Mouse (Mus musculus): ENCODE measurements around the gene Olfr1039. TPM values are rescaled to one million over a fixed set of nuclear protein-coding genes. Genes with fewer than 3 reads are reported as not detected.

Olfr1039 gene
- not detected for total RNA-seq (2023)

GRCm38 (mm10) chr2:86135828-86136227 lies at the start of gene Olfr1039:
Olfr1039 (minus strand) TSS chr2:86135928.

GRCm38 (mm10) chr2:86177720-86178119 lies 42.0 kb upstream of the Olfr1039 start, which contains the start of gene Olfr1044:
Olfr1044 (minus strand) TSS chr2:86177820.

GRCm38 (mm10) chr2:86167422-86167821 lies 31.7 kb upstream of the Olfr1039 start, which contains the start of gene Olfr1043:
Olfr1043 (minus strand) TSS chr2:86167522.

GRCm38 (mm10) chr2:86161738-86162137 lies 26.0 kb upstream of the Olfr1039 start, which contains the start of gene Olfr1042:
Olfr1042 (minus strand) TSS chr2:86161838.

GRCm38 (mm10) chr2:86146632-86147031 lies 10.9 kb upstream of the Olfr1039 start, which contains the start of gene Olfr1040:
Olfr1040 (minus strand) TSS chr2:86146732.

GRCm38 (mm10) chr2:86087285-86087684 lies 48.4 kb downstream of the Olfr1039 start, which contains the start of gene Olfr1037:
Olfr1037 (minus strand) TSS chr2:86087385.

Other genes starting within 250 kb of the Olfr1039 start
- gene Olfr1024, start 230.9 kb downstream of the Olfr1039 start, total RNA-seq (2023): not detected
- gene Olfr1025-ps1, start 220.7 kb downstream of the Olfr1039 start, total RNA-seq (2023): not detected
- gene Olfr1026, start 214.4 kb downstream of the Olfr1039 start, total RNA-seq (2023): not detected
- not detected for gene Olfr1028, start 185.5 kb downstream of the Olfr1039 start, total RNA-seq (2023)
- gene Olfr1029, start 162.0 kb downstream of the Olfr1039 start, total RNA-seq (2023): not detected
- gene Olfr1030, start 156.7 kb downstream of the Olfr1039 start, total RNA-seq (2023): not detected
- gene Olfr1031, start 145.6 kb downstream of the Olfr1039 start, total RNA-seq (2023): not detected
- gene Olfr1032, start 130.4 kb downstream of the Olfr1039 start, total RNA-seq (2023): not detected
- gene Olfr1033, start 115.3 kb downstream of the Olfr1039 start, total RNA-seq (2023): not detected
- not detected for gene Olfr1034, start 90.1 kb downstream of the Olfr1039 start, total RNA-seq (2023)
- gene Olfr1036, start 61.9 kb downstream of the Olfr1039 start, total RNA-seq (2023): not detected
- gene Olfr1037, start 48.5 kb downstream of the Olfr1039 start, total RNA-seq (2023): not detected
- not detected for gene Olfr1040, start 10.8 kb upstream of the Olfr1039 start, total RNA-seq (2023)
- gene Olfr1042, start 25.9 kb upstream of the Olfr1039 start, total RNA-seq (2023): not detected
- not detected for gene Olfr1043, start 31.6 kb upstream of the Olfr1039 start, total RNA-seq (2023)
- not detected for gene Olfr1044, start 41.9 kb upstream of the Olfr1039 start, total RNA-seq (2023)
- gene Olfr52, start 49.8 kb upstream of the Olfr1039 start, total RNA-seq (2023): not detected
- not detected for gene Olfr1045, start 67.1 kb upstream of the Olfr1039 start, total RNA-seq (2023)
- not detected for gene Olfr1046, start 83.4 kb upstream of the Olfr1039 start, total RNA-seq (2023)
- gene Olfr1047, start 95.5 kb upstream of the Olfr1039 start, total RNA-seq (2023): not detected
- gene Olfr1048, start 104.4 kb upstream of the Olfr1039 start, total RNA-seq (2023): not detected
- not detected for gene Olfr1049, start 122.4 kb upstream of the Olfr1039 start, total RNA-seq (2023)
- not detected for gene Olfr1051, start 143.2 kb upstream of the Olfr1039 start, total RNA-seq (2023)
- not detected for gene Olfr1052, start 156.5 kb upstream of the Olfr1039 start, total RNA-seq (2023)
- not detected for gene Olfr1053, start 179.4 kb upstream of the Olfr1039 start, total RNA-seq (2023)
- gene Olfr1054, start 199.5 kb upstream of the Olfr1039 start, total RNA-seq (2023): not detected
- gene Olfr1055, start 214.4 kb upstream of the Olfr1039 start, total RNA-seq (2023): not detected
- gene Olfr1056, start 226.5 kb upstream of the Olfr1039 start, total RNA-seq (2023): not detected
- not detected for gene Olfr1057, start 242.5 kb upstream of the Olfr1039 start, total RNA-seq (2023)

Data from CD4-positive naive resting alpha-beta T cell, adult 57 days (primary cell).